Mouse (Mus musculus): ENCODE measurements around the gene Esam. TPM values are rescaled to one million over a fixed set of nuclear protein-coding genes. Genes with fewer than 3 reads are reported as not detected.

The Esam gene
- polyA plus RNA-seq, 1 experiment from 2014 or later, result 24.3 TPM

- Histone ChIP-seq H3K4me1 (no peaks in the 10 kb centered on the region), H3K4me2 (no peak overlapping the region), H3K27me3 (no peaks in the 10 kb centered on the region), H3K4me3 (replicated peaks) (no peak overlapping the region), H3K9me3 (no peaks in the 10 kb centered on the region), H3K36me3 (replicated peaks) (peaks cover 9% of the 10 kb centered on the region), H3K9ac (no peak overlapping the region), H3K27ac (no peak overlapping the region)
- ATAC-seq (ENCODE audit: low FRiP score), result no peak
- WGBS, result 86% methylated on average over 3 of the region's 3 CpGs
Observed at GRCm38 (mm10) chr9:37514456-37514855, 13.4 kb upstream of the Esam start.

DNA sequence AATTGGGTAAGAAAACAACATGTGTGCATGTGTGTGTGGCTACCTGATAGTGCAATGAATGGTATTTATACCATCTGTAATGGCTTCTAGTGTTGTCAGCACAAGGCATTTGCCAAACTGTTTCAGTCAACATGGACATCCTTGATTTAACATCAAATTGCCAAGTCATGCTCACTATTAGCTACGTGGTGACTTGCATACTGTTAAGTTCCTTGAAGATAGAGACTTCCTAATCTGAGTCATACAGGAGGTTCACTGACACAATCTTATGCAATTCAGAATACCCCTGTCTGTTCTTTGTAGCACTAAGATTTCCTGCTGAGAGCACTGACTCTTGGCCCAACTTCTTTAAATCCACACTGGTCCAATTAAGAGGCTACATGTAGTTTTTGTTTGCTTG is 10.4 kb upstream of the Esam start:
- Histone ChIP-seq H3K4me3 (replicated peaks) (no peak overlapping the region), H3K9ac (no peak overlapping the region), H3K4me2 (no peak overlapping the region), H3K27me3 (no peaks in the 10 kb centered on the region), H3K27ac (no peak overlapping the region), H3K9me3 (no peaks in the 10 kb centered on the region), H3K36me3 (replicated peaks) (peaks cover 34% of the 10 kb centered on the region), H3K4me1 (no peaks in the 10 kb centered on the region)
- ATAC-seq (ENCODE audit: low FRiP score), result no peak
- WGBS, result 80% methylated on average over 1 of the region's 1 CpGs

DNA sequence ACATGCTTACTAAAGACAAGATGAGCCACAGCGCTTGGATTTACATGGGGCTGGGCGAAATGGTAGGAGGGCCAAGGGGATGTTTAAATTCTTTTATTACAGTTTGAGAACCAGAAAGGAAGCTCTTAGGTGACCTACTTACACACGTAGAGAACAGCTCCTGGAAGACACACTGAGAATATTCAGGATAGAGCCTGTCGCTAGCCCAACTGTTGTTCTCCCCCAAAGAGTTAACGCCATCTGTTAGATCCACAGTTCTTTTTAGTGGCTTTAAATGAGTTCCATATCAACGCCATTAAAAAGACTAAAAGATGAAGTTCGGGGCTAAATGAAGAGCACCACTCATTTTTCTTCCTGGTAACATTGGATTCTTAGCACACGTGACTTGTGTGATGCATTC is 8.9 kb upstream of the Esam start:
- no peaks in the 10 kb centered on the region for H3K27me3 ChIP-seq
- no peak overlapping the region for H3K4me2 ChIP-seq
- no peak for ATAC-seq (ENCODE audit: low FRiP score)
- 90% methylated on average over 8 of the region's 8 CpGs for WGBS
- H3K27ac ChIP-seq, result no peak overlapping the region
- no peak overlapping the region for H3K9ac ChIP-seq
- H3K4me3 ChIP-seq (replicated peaks), result no peak overlapping the region
- no peaks in the 10 kb centered on the region for H3K9me3 ChIP-seq
- H3K36me3 ChIP-seq (replicated peaks), result peaks cover 44% of the 10 kb centered on the region
- no peaks in the 10 kb centered on the region for H3K4me1 ChIP-seq

- Histone ChIP-seq H3K9me3 (no peaks in the 10 kb centered on the region), H3K9ac (no peak overlapping the region), H3K36me3 (replicated peaks) (peaks cover 44% of the 10 kb centered on the region), H3K4me2 (no peak overlapping the region), H3K27me3 (no peaks in the 10 kb centered on the region), H3K27ac (no peak overlapping the region), H3K4me3 (replicated peaks) (no peak overlapping the region), H3K4me1 (no peaks in the 10 kb centered on the region)
- WGBS, result 84% methylated on average over 2 of the region's 2 CpGs
- no peak for ATAC-seq (ENCODE audit: low FRiP score)
Observed at GRCm38 (mm10) chr9:37519995-37520394, 7.9 kb upstream of the Esam start.

- no peak for ATAC-seq (ENCODE audit: low FRiP score)
- Histone ChIP-seq H3K27me3 (peaks cover 52% of the 10 kb centered on the region), H3K4me2 (no peak overlapping the region), H3K27ac (no peak overlapping the region), H3K4me1 (peaks cover 25% of the 10 kb centered on the region), H3K36me3 (replicated peaks) (peaks cover 32% of the 10 kb centered on the region), H3K4me3 (replicated peaks) (no peak overlapping the region), H3K9me3 (no peaks in the 10 kb centered on the region), H3K9ac (no peak overlapping the region)
- 89% methylated on average over 2 of the region's 2 CpGs for WGBS
Observed at GRCm38 (mm10) chr9:37525461-37525860, 2.4 kb upstream of the Esam start.

GRCm38 (mm10) chr9:37526443-37527395 is 1.2 kb upstream of the Esam start:
- Histone ChIP-seq H3K4me1 (peaks cover 33% of the 10 kb centered on the region), H3K27me3 (peaks cover 65% of the 10 kb centered on the region), H3K27ac (no peak overlapping the region), H3K4me2 (no peak overlapping the region), H3K4me3 (replicated peaks) (no peak overlapping the region), H3K9me3 (no peaks in the 10 kb centered on the region), H3K36me3 (replicated peaks) (peaks cover 23% of the 10 kb centered on the region), H3K9ac (no peak overlapping the region)
- ATAC-seq (ENCODE audit: low FRiP score), result no peak
- WGBS, result 28% methylated on average over 21 of the region's 21 CpGs

GRCm38 (mm10) chr9:37528225-37528970 is 520 bp downstream of the Esam start:
- Histone ChIP-seq H3K4me3 (replicated peaks) (peak overlapping the region; percentile 10), H3K36me3 (replicated peaks) (peaks cover 7% of the 10 kb centered on the region)

DNA sequence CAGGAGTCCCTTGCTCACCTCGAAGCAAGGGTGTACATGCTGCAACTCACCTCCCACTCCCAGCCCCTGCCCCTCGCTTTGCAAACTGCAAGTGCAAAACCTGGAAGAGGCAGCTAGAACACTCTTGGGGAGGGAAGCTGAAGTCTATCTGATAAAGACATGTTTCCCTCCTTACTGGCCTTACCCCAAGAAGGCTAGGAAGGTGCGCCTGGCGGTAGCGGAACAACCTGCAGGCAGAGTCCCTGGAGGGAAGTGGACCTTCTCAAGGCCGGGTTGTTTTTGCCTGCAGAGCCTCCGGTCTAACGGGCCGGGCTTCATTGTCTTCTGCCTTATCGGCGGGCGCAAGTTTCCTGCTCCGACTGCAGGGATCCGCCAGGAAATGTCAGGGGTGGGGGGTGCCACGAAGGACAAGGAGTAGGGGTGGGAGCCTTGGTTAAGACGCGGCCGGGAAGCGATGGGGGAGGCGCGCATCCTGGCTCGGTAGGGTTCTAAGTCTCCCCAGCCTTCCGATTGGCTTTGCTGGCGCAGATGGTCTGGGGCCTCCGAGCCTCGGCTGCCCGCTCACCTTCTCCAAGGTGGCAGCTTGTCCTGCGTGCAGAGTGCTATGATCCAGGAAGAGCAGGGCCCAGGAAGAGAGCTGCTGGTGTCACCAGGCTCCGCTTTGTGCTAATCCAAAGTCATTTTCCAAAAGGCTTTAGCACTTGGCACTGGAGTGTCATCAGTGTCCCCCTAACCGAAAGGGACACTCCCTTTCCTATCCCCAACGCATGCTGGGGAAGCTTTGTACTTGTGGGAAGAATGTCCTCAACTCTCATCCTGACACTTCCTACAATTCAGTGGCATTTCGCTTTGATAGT is 2.4 kb downstream of the Esam start:
- Histone ChIP-seq H3K4me1 (peaks cover 33% of the 10 kb centered on the region), H3K4me3 (replicated peaks) (peak overlapping the region; percentile 33), H3K27ac (no peak overlapping the region), H3K36me3 (replicated peaks) (0 out of 2 replicates have a peak, but pooled peaks cover 4% of the 10 kb centered on the region), H3K9ac (peak overlapping the region; percentile 44; the same call in 1 of the 2 replicates), H3K27me3 (peaks cover 79% of the 10 kb centered on the region), H3K4me2 (peak overlapping the region; percentile 56), H3K9me3 (no peaks in the 10 kb centered on the region)
- WGBS, result under 1% methylated on average over 32 of the region's 32 CpGs
- peak; percentile 47; the same call in 1 of the 2 replicates for ATAC-seq (ENCODE audit: low FRiP score)

More at GRCm38 (mm10) chr9:37528225-37528970, 520 bp downstream of the Esam start:
- ATAC-seq (ENCODE audit: low FRiP score), result no peak
- Histone ChIP-seq H3K4me1 (peaks cover 33% of the 10 kb centered on the region), H3K27me3 (peaks cover 79% of the 10 kb centered on the region), H3K27ac (no peak overlapping the region), H3K4me2 (no peak overlapping the region), H3K9ac (no peak overlapping the region), H3K9me3 (no peaks in the 10 kb centered on the region)
- 22% methylated on average over 9 of the region's 9 CpGs for WGBS

DNA sequence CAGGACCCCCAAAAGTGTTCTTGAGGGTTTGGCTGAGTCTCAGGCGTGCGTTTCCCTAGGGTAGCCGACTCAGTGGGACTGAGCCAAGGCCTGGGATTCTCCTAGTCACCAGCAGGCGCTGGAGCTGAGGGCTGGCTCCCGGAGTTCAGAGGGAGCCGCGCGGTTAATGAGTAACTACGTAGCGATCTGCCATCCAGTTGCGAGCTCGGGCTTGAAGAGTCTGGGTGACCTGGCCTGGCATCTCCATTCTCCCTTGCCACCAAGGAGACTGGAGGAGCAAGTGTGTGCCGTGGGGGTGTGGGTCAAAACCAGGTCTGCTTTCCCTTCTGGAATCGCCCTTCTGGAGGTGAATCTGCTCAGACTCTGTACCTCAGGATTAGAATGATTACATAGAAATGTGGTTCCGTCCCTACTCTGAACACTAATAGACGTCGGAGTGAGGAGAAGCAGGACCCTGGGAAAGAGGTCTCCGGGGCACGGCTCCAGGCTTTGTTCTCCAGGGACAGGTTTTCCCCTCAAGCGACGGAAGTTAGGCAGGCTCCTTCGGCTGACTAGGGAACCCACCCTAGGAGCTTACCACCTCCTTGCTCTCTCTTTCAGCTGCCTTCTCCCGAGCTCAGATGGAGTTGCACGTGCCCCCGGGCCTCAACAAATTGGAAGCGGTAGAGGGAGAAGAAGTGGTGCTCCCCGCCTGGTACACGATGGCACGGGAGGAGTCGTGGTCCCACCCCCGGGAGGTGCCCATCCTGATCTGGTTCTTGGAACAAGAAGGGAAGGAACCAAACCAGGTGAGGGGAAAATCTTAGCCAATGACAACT is 3.2 kb downstream of the Esam start:
- Histone ChIP-seq H3K27ac (no peak overlapping the region), H3K4me1 (peaks cover 33% of the 10 kb centered on the region), H3K9ac (peak overlapping the region; percentile 44; the same call in 1 of the 2 replicates), H3K9me3 (no peaks in the 10 kb centered on the region), H3K4me3 (replicated peaks) (peak overlapping the region; percentile 33), H3K27me3 (peaks cover 71% of the 10 kb centered on the region), H3K36me3 (replicated peaks) (no peaks in the 10 kb centered on the region), H3K4me2 (peak overlapping the region; percentile 56)
- 2% methylated on average over 31 of the region's 31 CpGs for WGBS
- ATAC-seq (ENCODE audit: low FRiP score), result peak; percentile 27; the same call in 1 of the 2 replicates

- ATAC-seq (ENCODE audit: low FRiP score), result no peak
- H3K36me3 ChIP-seq (replicated peaks), result no peaks in the 10 kb centered on the region
- no peak overlapping the region for H3K4me3 ChIP-seq (replicated peaks)
- 82% methylated on average over 4 of the region's 4 CpGs for WGBS
- H3K4me2 ChIP-seq, result no peak overlapping the region
- no peaks in the 10 kb centered on the region for H3K4me1 ChIP-seq
- peaks cover 24% of the 10 kb centered on the region for H3K27me3 ChIP-seq
- H3K9me3 ChIP-seq, result no peaks in the 10 kb centered on the region
- H3K9ac ChIP-seq, result no peak overlapping the region
- H3K27ac ChIP-seq, result no peak overlapping the region
Observed at GRCm38 (mm10) chr9:37536851-37537250, 9.0 kb downstream of the Esam start.

DNA sequence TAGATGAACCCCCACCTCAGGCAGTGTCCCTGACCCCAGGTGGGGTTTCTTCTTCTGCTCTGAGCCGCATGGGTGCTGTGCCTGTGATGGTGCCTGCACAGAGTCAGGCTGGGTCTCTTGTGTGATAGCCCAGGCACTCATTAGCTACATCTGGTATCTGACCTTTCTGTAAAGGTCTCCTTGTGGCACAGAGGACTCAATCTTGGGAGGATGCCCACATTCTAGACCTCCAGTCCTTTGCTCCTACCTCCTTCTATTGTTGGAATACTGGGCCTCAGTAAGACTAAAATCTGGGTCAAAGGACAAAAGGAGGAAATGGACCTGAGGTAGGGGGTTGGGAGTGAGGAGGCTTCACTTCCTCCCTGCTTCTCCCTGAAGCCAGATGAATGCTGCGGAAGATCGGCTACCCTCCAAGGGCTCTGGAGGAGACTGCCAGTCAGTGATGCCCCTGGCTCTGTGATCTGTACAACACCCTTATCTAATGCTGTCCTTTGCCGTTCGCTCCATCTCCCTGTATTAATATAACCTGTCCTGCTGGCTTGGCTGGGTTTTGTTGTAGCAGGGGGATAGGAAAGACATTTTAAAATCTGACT is 9.9 kb downstream of the Esam start:
- no peaks in the 10 kb centered on the region for H3K9me3 ChIP-seq
- H3K27me3 ChIP-seq, result peaks cover 23% of the 10 kb centered on the region
- no peak overlapping the region for H3K4me3 ChIP-seq (replicated peaks)
- H3K36me3 ChIP-seq (replicated peaks), result no peaks in the 10 kb centered on the region
- H3K4me1 ChIP-seq, result no peaks in the 10 kb centered on the region
- H3K4me2 ChIP-seq, result no peak overlapping the region
- no peak for ATAC-seq (ENCODE audit: low FRiP score)
- 86% methylated on average over 5 of the region's 5 CpGs for WGBS
- no peak overlapping the region for H3K9ac ChIP-seq
- H3K27ac ChIP-seq, result no peak overlapping the region

Data from forebrain, embryonic 12.5 days (tissue).